ENCODE assay signal across 35 mouse cellular contexts in genomic region chr9:14297204-14297603, GRCm38 (mm10).
"Had no signal": no experiment of that assay in that cellular context is flagged by ENCODE, and none has a peak within 500 bp of the region (broad histone marks: within the 10 kb centered on the region; RNA-seq: fewer than 3 reads in every experiment).

No protein-coding gene starts in this region.

- H3K27ac ChIP-seq: heart, embryonic 10.5 days; heart, embryonic 13.5 days; heart, embryonic 15.5 days; hindbrain, embryonic 10.5 days; hindbrain, embryonic 12.5 days; hindbrain, embryonic 13.5 days; hindbrain, embryonic 14.5 days; hindbrain, embryonic 15.5 days; hindbrain, postnatal 0 days; intestine, embryonic 15.5 days; kidney, embryonic 15.5 days; kidney, postnatal 0 days; layer of hippocampus, adult 2 months had no signal

- ATAC-seq: hindbrain, embryonic 16.5 days; hindbrain, postnatal 0 days; inflammation-experienced regulatory T-cells, adult 6 months; intestine, embryonic 15.5 days; intestine, embryonic 16.5 days; intestine, postnatal 0 days had no signal

- H3K4me1 ChIP-seq: hindbrain, embryonic 10.5 days; hindbrain, embryonic 15.5 days had no signal

- DNase-seq: heart, postnatal 10 days; heart, postnatal 14 days; heart, postnatal 36 days; heart, postnatal 4 days; kidney, adult 11 months; kidney, adult 18-20 months; kidney, adult 2 months; kidney, adult 8-10 months; kidney, adult 9 months; kidney, postnatal 10 days; kidney, postnatal 14 days; kidney, postnatal 25 days; kidney, postnatal 36 days; kidney, postnatal 4 days; layer of hippocampus, adult 9-11 months; layer of hippocampus, postnatal 36 days had no signal

- H3K27me3 ChIP-seq: heart, embryonic 12.5 days; heart, embryonic 13.5 days; heart, embryonic 15.5 days; hindbrain, embryonic 12.5 days; hindbrain, embryonic 13.5 days; hindbrain, embryonic 15.5 days; intestine, embryonic 15.5 days; kidney, embryonic 15.5 days had no signal

- H3K9me3 ChIP-seq: heart, embryonic 10.5 days; heart, embryonic 12.5 days; heart, embryonic 13.5 days; heart, embryonic 15.5 days; hindbrain, embryonic 10.5 days; hindbrain, embryonic 12.5 days; hindbrain, embryonic 13.5 days; hindbrain, embryonic 15.5 days; intestine, embryonic 15.5 days; kidney, embryonic 15.5 days had no signal

- H3K4me3 ChIP-seq: heart, embryonic 10.5 days; heart, embryonic 12.5 days; heart, embryonic 13.5 days; heart, embryonic 15.5 days; hindbrain, embryonic 10.5 days; hindbrain, embryonic 12.5 days; hindbrain, embryonic 13.5 days; hindbrain, embryonic 15.5 days; intestine, embryonic 15.5 days; kidney, embryonic 15.5 days; layer of hippocampus, adult 2 months had no signal

- H3K4me2 ChIP-seq: heart, embryonic 11.5 days; heart, embryonic 12.5 days; heart, embryonic 13.5 days; heart, embryonic 15.5 days; hindbrain, embryonic 12.5 days; hindbrain, embryonic 13.5 days; hindbrain, embryonic 14.5 days; hindbrain, embryonic 15.5 days; intestine, embryonic 15.5 days; kidney, embryonic 15.5 days had no signal

- H3K36me3 ChIP-seq: heart, embryonic 10.5 days; heart, embryonic 12.5 days; heart, embryonic 13.5 days; heart, embryonic 15.5 days; hindbrain, embryonic 10.5 days; hindbrain, embryonic 12.5 days; hindbrain, embryonic 13.5 days; hindbrain, embryonic 15.5 days; intestine, embryonic 15.5 days; kidney, embryonic 15.5 days had no signal

- H3K9ac ChIP-seq: heart, embryonic 12.5 days; heart, embryonic 13.5 days; heart, embryonic 15.5 days; hindbrain, embryonic 12.5 days; hindbrain, embryonic 13.5 days; hindbrain, embryonic 14.5 days; hindbrain, embryonic 15.5 days; intestine, embryonic 15.5 days; kidney, embryonic 15.5 days had no signal
